8 mouse cellular contexts compared by ENCODE assay signal in the genomic region with DNA sequence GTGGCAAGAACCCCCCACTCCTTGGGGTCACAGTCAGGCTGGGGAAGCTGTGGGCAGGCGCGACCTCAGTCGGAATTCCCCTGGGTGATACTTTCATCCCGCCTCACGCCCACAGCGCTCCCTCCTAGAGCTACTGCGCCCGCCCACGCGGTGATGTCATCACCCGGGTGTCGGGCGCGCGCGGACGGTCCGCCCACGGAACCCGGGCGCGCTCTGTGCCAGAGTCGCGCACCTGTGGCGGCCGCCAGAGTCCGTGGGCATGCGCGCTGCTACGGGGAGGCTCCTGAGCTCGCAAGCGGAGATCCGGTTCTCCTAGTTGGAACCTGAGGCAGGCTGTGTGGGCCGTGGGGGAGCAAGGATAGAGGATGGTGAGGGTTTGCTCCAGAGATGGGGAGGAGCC. TPM values are rescaled to one million over a fixed set of nuclear protein-coding genes. Genes with fewer than 3 reads are reported as not detected.
DNase-seq lines count a peak whose midpoint lies in the region; ATAC-seq and TF ChIP-seq lines count a peak whose summit lies in the region.

No protein-coding gene starts in this region.

- no peak overlapping the region for H3ac ChIP-seq in myocyte (ENCODE audit: control insufficient read depth, insufficient read length)

- H3K9me3 ChIP-seq in heart, embryonic 10.5 days = no peaks in the 10 kb centered on the region
- H3K9me3 ChIP-seq in kidney, embryonic 15.5 days (replicated peaks) = no peaks in the 10 kb centered on the region
- no peaks in the 10 kb centered on the region for H3K9me3 ChIP-seq in liver, embryonic 11.5 days (ENCODE audit: control insufficient read depth, low read length)

- H3K4me1 ChIP-seq in bone marrow, adult 2 months (ENCODE audit: control insufficient read depth, insufficient read depth, low read length) = peaks cover 1% of the 10 kb centered on the region
- H3K4me1 ChIP-seq in embryonic fibroblast, embryonic 13.5 days (ENCODE audit: control insufficient read depth, insufficient read depth, low read length) = 0 out of 2 replicates have a peak, but pooled peaks cover 6% of the 10 kb centered on the region
- H3K4me1 ChIP-seq in heart, embryonic 10.5 days = peaks cover 12% of the 10 kb centered on the region
- H3K4me1 ChIP-seq in kidney, embryonic 15.5 days = peaks cover 23% of the 10 kb centered on the region
- H3K4me1 ChIP-seq in liver, embryonic 11.5 days (replicated peaks; ENCODE audit: control insufficient read depth, insufficient read depth, low read length) = peaks cover 10% of the 10 kb centered on the region

- peak overlapping the region; percentile 74 for H3K27ac ChIP-seq in bone marrow, adult 2 months (ENCODE audit: control insufficient read depth, insufficient read depth, low read depth, low read length, poor library complexity)
- H3K27ac ChIP-seq in embryonic fibroblast, embryonic 13.5 days (ENCODE audit: insufficient read depth, low read length) = no peak overlapping the region
- peak overlapping the region; percentile 83 for H3K27ac ChIP-seq in heart, embryonic 10.5 days
- H3K27ac ChIP-seq in kidney, embryonic 15.5 days = peak overlapping the region; percentile 68
- no peak overlapping the region for H3K27ac ChIP-seq in liver, embryonic 11.5 days (ENCODE audit: low read depth, low read length)

- under 1% methylated on average over 34 of the region's 34 CpGs for WGBS in bone marrow, adult 2 months
- under 1% methylated on average over 34 of the region's 34 CpGs for WGBS in heart, embryonic 10.5 days
- WGBS in kidney, embryonic 15.5 days = under 1% methylated on average over 34 of the region's 34 CpGs
- WGBS in liver, embryonic 11.5 days = 1% methylated on average over 34 of the region's 34 CpGs

- H3K4me2 ChIP-seq in kidney, embryonic 15.5 days = peak overlapping the region; percentile 88
- H3K4me2 ChIP-seq in liver, embryonic 11.5 days = peak overlapping the region; percentile 94
- peak overlapping the region; percentile 70 for H3K4me2 ChIP-seq in myocyte (ENCODE audit: low read depth)

- TF ChIP-seq CTCF in bone marrow, adult 2 months (IDR thresholded peaks at IDR 0.05; ENCODE audit: control insufficient read depth, insufficient read depth, low read length) = no peak
- no peak for TF ChIP-seq CTCF in embryonic fibroblast, embryonic 13.5 days (IDR thresholded peaks at IDR 0.05; ENCODE audit: borderline replicate concordance, insufficient read depth, low read length)

- peaks cover 14% of the 10 kb centered on the region for H3K79me2 ChIP-seq in myocyte (ENCODE audit: control insufficient read depth, insufficient read depth)

- peak overlapping the region; percentile 27; the same call in 1 of the 2 replicates for H3K9ac ChIP-seq in kidney, embryonic 15.5 days
- peak overlapping the region; percentile 62 for H3K9ac ChIP-seq in liver, embryonic 11.5 days (ENCODE audit: low read depth, low read length)

- no peak for TF ChIP-seq POLR2A in bone marrow, adult 2 months (IDR thresholded peaks at IDR 0.05; ENCODE audit: borderline replicate concordance, control insufficient read depth, low read depth, low read length)
- no peak for TF ChIP-seq POLR2A in embryonic fibroblast, embryonic 13.5 days (IDR thresholded peaks at IDR 0.05; ENCODE audit: low read depth, low read length)
- TF ChIP-seq POLR2A in myocyte (IDR thresholded peaks at IDR 0.05; ENCODE audit: insufficient read length, low read depth) = peak; percentile 31

- DNase-seq in 3134 (ENCODE audit: extremely low read depth, insufficient read length, low spot score) = peak; percentile 82
- peak; percentile 81 for DNase-seq in heart, embryonic 10.5 days (ENCODE audit: low spot score)
- DNase-seq in liver, embryonic 11.5 days (ENCODE audit: low spot score) = peak; percentile 54
- DNase-seq in spleen, postnatal 4 days (ENCODE audit: low spot score in 2 of 2) = peak; percentile 71 to 88

- H3K36me3 ChIP-seq in heart, embryonic 10.5 days = no peaks in the 10 kb centered on the region
- H3K36me3 ChIP-seq in kidney, embryonic 15.5 days = no peaks in the 10 kb centered on the region
- no peaks in the 10 kb centered on the region for H3K36me3 ChIP-seq in liver, embryonic 11.5 days (ENCODE audit: control insufficient read depth, insufficient read depth, low read length)
- H3K36me3 ChIP-seq in myocyte (ENCODE audit: control insufficient read depth, insufficient read depth) = no peaks in the 10 kb centered on the region

- peak; percentile 55 for ATAC-seq in kidney, embryonic 15.5 days (replicated peaks; ENCODE audit: low FRiP score)
- ATAC-seq in liver, embryonic 11.5 days (replicated peaks; ENCODE audit: low FRiP score) = no peak

- no peaks in the 10 kb centered on the region for H3K27me3 ChIP-seq in heart, embryonic 10.5 days (ENCODE audit: insufficient read depth, poor library complexity, severe bottlenecking)
- H3K27me3 ChIP-seq in kidney, embryonic 15.5 days = no peaks in the 10 kb centered on the region
- H3K27me3 ChIP-seq in liver, embryonic 11.5 days (replicated peaks; ENCODE audit: control insufficient read depth, insufficient read depth, low read length) = no peaks in the 10 kb centered on the region
- no peaks in the 10 kb centered on the region for H3K27me3 ChIP-seq in myocyte (ENCODE audit: control insufficient read depth, insufficient read depth, insufficient read length)

- peak overlapping the region; percentile 73 for H3K4me3 ChIP-seq in bone marrow, adult 2 months (replicated peaks; ENCODE audit: control insufficient read depth, low read depth, low read length)
- peak overlapping the region; percentile 42 for H3K4me3 ChIP-seq in embryonic fibroblast, embryonic 13.5 days (ENCODE audit: insufficient read depth, low read length)
- H3K4me3 ChIP-seq in heart, embryonic 10.5 days = peak overlapping the region; percentile 74
- peak overlapping the region; percentile 54 for H3K4me3 ChIP-seq in kidney, embryonic 15.5 days (replicated peaks)
- H3K4me3 ChIP-seq in liver, embryonic 11.5 days (ENCODE audit: low read depth, low read length) = peak overlapping the region; percentile 63
- H3K4me3 ChIP-seq in myocyte = peak overlapping the region; percentile 10

TF ChIP-seq in myocyte, 11 proteins besides CTCF, POLR2A, EP300 and RAD21:
- no peak for TF ChIP-seq CEBPB (IDR thresholded peaks at IDR 0.05; ENCODE audit: insufficient read depth, poor library complexity, severe bottlenecking)
- no peak for TF ChIP-seq SRF (IDR thresholded peaks at IDR 0.05; ENCODE audit: control insufficient read depth, insufficient read length, low read depth)
- TF ChIP-seq POLR2AphosphoS2 (IDR thresholded peaks at IDR 0.05; ENCODE audit: insufficient read length, low read depth) = peak; percentile 12
- peak in 2 of 3 experiments; percentile 66 to 87 for TF ChIP-seq MYOD1 (IDR thresholded peaks at IDR 0.05; ENCODE audit: control insufficient read depth in 1 of 3, insufficient read length in 2 of 3, low read depth in 2 of 3)
- TF ChIP-seq REST (IDR thresholded peaks at IDR 0.05; ENCODE audit: insufficient read depth, insufficient read length) = no peak
- TF ChIP-seq E2F4 (IDR thresholded peaks at IDR 0.05; ENCODE audit: insufficient read depth) = no peak
- TF ChIP-seq MYOG (IDR thresholded peaks at IDR 0.05; ENCODE audit: control insufficient read depth in 1 of 3, insufficient read depth in 1 of 3, insufficient read length in 2 of 3, low read depth in 2 of 3) = peak in 2 of 3 experiments; percentile 29 to 69
- no peak for TF ChIP-seq TCF3 (IDR thresholded peaks at IDR 0.05; ENCODE audit: insufficient read length, low read depth)
TF ChIP-seq in myocyte: peak in this region for 3.

RNA-seq across cellular contexts. Expression of a gene that starts 3.0 kb away (rescaled TPM):
- 9.6 and 19.1 TPM in 2 replicates for polyA plus RNA-seq in bone marrow, adult 2 months (2011; ENCODE audit: insufficient read depth, insufficient read length, low replicate concordance, missing spikeins)
- 36.1 and 37.4 TPM in 2 replicates for polyA plus RNA-seq in embryonic fibroblast, embryonic 13.5 days (2011; ENCODE audit: insufficient read length, low read depth, missing spikeins)
- polyA plus RNA-seq in heart, embryonic 10.5 days (2016; fragmentation: Nextera tagmentation; extraction: Ambion mirVana) = 12.5 and 15.2 TPM in 2 replicates
- 19.6 and 22.6 TPM in 2 replicates for polyA plus RNA-seq in kidney, embryonic 15.5 days (2015; fragmentation: Nextera tagmentation; extraction: Ambion mirVana)
- polyA plus RNA-seq in liver, embryonic 11.5 days (2014; fragmentation: Nextera tagmentation; extraction: Ambion mirVana) = 12.0 and 13.2 TPM in 2 replicates
- 23.6 TPM for polyA plus RNA-seq in myocyte (2012; fragmentation: generic; extraction: Trizol)

Comparison
In these comparisons a context has a peak if more than half of its experiments do, and no peak if none do; other contexts are left out.
1. H3K27ac ChIP-seq: peak in bone marrow, adult 2 months (single experiment), heart, embryonic 10.5 days (single experiment) and kidney, embryonic 15.5 days (single experiment); none in embryonic fibroblast, embryonic 13.5 days (single experiment) and liver, embryonic 11.5 days (single experiment).
2. H3K4me3 ChIP-seq: peak in every context shown above with its lines; median percentile 74 in heart, embryonic 10.5 days; 73 in bone marrow, adult 2 months; 63 in liver, embryonic 11.5 days; 54 in kidney, embryonic 15.5 days; 42 in embryonic fibroblast, embryonic 13.5 days; 10 in myocyte.
3. Peak in every context shown above with its lines, with median percentiles within 50 percentile points of each other: DNase-seq and H3K4me2 ChIP-seq.